Mouse (Mus musculus) testis, postnatal 10 days (tissue): ENCODE measurements at regions not wholly inside any gene's neighbourhood (a gene's known extent, or its start where the extent isn't known, plus 50 kb on each side); places are given as distances from the start of the nearest gene placed in this dataset.
"Not testable (repeated sequence)": the region's sequence is repeated elsewhere in the genome, so short reads cannot be mapped to it uniquely, and the experiment has no call there.

Experiments
- DNase-seq: peaks from one replicate; pipeline ENCODE4 v3.0.0; 2021; ENCODE audit warnings: low spot score

GRCm38 (mm10) chr1:105900158-105900557, 90.0 kb upstream of the Zcchc2 start:
- DNase-seq = no peak

GRCm38 (mm10) chr1:105900920-105901319, 89.3 kb upstream of the Zcchc2 start:
- no peak for DNase-seq

- no peak for DNase-seq
Observed at GRCm38 (mm10) chr1:105903286-105904115, 86.7 kb upstream of the Zcchc2 start.

- DNase-seq = no peak
Observed at GRCm38 (mm10) chr1:105904737-105905136, 85.5 kb upstream of the Zcchc2 start.

- DNase-seq = no peak
Observed at GRCm38 (mm10) chr1:105905785-105906426, 84.3 kb upstream of the Zcchc2 start.

GRCm38 (mm10) chr1:105906427-105906798, 83.8 kb upstream of the Zcchc2 start:
- DNase-seq = peak; percentile 49

- no peak for DNase-seq
Observed at GRCm38 (mm10) chr1:105908029-105908876, 82.0 kb upstream of the Zcchc2 start.

GRCm38 (mm10) chr1:105909121-105909520, 81.1 kb upstream of the Zcchc2 start:
- no peak for DNase-seq

- no peak for DNase-seq
Observed at GRCm38 (mm10) chr1:105911714-105912113, 78.5 kb upstream of the Zcchc2 start.

GRCm38 (mm10) chr1:105921842-105922241, 68.4 kb upstream of the Zcchc2 start:
- DNase-seq = no peak

- no peak for DNase-seq
Observed at GRCm38 (mm10) chr1:105922586-105922985, 67.6 kb upstream of the Zcchc2 start.

GRCm38 (mm10) chr1:105923001-105923400, 67.2 kb upstream of the Zcchc2 start:
- DNase-seq = no peak

- DNase-seq = no peak
Observed at GRCm38 (mm10) chr1:105925617-105926370, 64.4 kb upstream of the Zcchc2 start.

GRCm38 (mm10) chr1:105926871-105927270, 63.3 kb upstream of the Zcchc2 start:
- DNase-seq = no peak

GRCm38 (mm10) chr1:105930841-105931240, 59.4 kb upstream of the Zcchc2 start:
- DNase-seq = no peak

GRCm38 (mm10) chr1:105934171-105934570, 56.0 kb upstream of the Zcchc2 start:
- DNase-seq = not testable (repeated sequence)
